Mouse (Mus musculus): ENCODE data around the gene Ndufb2.

Ndufb2 gene

GRCm38 (mm10) chr6:39592401-39593214 lies at the start of gene Ndufb2:
Gene Ndufb2 (plus strand): TSS chr6:39592574.
- DNase-seq (ENCODE audit: low spot score in 2 of 2), result peak; percentile 89 to 91

GRCm38 (mm10) chr6:39542631-39543597 lies 49.5 kb upstream of the Ndufb2 start:
- DNase-seq (ENCODE audit: low spot score in 2 of 2), result no peak

- no peak for DNase-seq (ENCODE audit: low spot score in 2 of 2)
These were observed 48.5 kb upstream of the Ndufb2 start for GRCm38 (mm10) chr6:39543769-39544420.

- no peak for DNase-seq (ENCODE audit: low spot score in 2 of 2)
These were observed 46.9 kb upstream of the Ndufb2 start for GRCm38 (mm10) chr6:39545474-39545873.

GRCm38 (mm10) chr6:39548030-39548429 lies 44.3 kb upstream of the Ndufb2 start:
- DNase-seq (ENCODE audit: low spot score in 2 of 2), result no peak

GRCm38 (mm10) chr6:39551981-39552636 lies 40.3 kb upstream of the Ndufb2 start:
- peak in 1 of 2 experiments; percentile 32 for DNase-seq (ENCODE audit: low spot score in 2 of 2)

GRCm38 (mm10) chr6:39554888-39555647 lies 37.3 kb upstream of the Ndufb2 start:
- DNase-seq (ENCODE audit: low spot score in 2 of 2), result no peak

- DNase-seq (ENCODE audit: low spot score in 2 of 2), result no peak
These were observed 36.8 kb upstream of the Ndufb2 start for GRCm38 (mm10) chr6:39555648-39555945.

GRCm38 (mm10) chr6:39556900-39557659 lies 35.3 kb upstream of the Ndufb2 start:
- DNase-seq (ENCODE audit: low spot score in 2 of 2), result no peak

- DNase-seq (ENCODE audit: low spot score in 2 of 2), result no peak
These were observed 34.6 kb upstream of the Ndufb2 start, which contains the start of gene Dennd2a for GRCm38 (mm10) chr6:39557723-39558261. Gene Dennd2a (minus strand): TSS chr6:39557867.

- no peak for DNase-seq (ENCODE audit: low spot score in 2 of 2)
These were observed 33.0 kb upstream of the Ndufb2 start for GRCm38 (mm10) chr6:39559276-39559939.

- DNase-seq (ENCODE audit: low spot score in 2 of 2), result peak; percentile 62 to 69
These were observed 30.0 kb upstream of the Ndufb2 start for GRCm38 (mm10) chr6:39562166-39563015.

- peak in 1 of 2 experiments; percentile 6 for DNase-seq (ENCODE audit: low spot score in 2 of 2)
These were observed 24.8 kb upstream of the Ndufb2 start for GRCm38 (mm10) chr6:39567528-39567927.

- DNase-seq (ENCODE audit: low spot score in 2 of 2), result no peak
These were observed 21.9 kb upstream of the Ndufb2 start for GRCm38 (mm10) chr6:39570426-39570825.

GRCm38 (mm10) chr6:39573791-39574554 lies 18.4 kb upstream of the Ndufb2 start, which contains the start of gene Adck2:
Gene Adck2 (plus strand): TSS chr6:39573873.
- peak; percentile 60 to 69 for DNase-seq (ENCODE audit: low spot score in 2 of 2)

- no peak for DNase-seq (ENCODE audit: low spot score in 2 of 2)
These were observed 17.9 kb upstream of the Ndufb2 start for GRCm38 (mm10) chr6:39574555-39574869.

- DNase-seq (ENCODE audit: low spot score in 2 of 2), result no peak
These were observed 17.4 kb upstream of the Ndufb2 start for GRCm38 (mm10) chr6:39574951-39575350.
